Mouse (Mus musculus) gonadal fat pad, adult 2 months (tissue): Measurements from ENCODE around the gene Chpf. TPM values are rescaled to one million over a fixed set of nuclear protein-coding genes. Genes with fewer than 3 reads are reported as not detected.
A peak's percentile ranks its signal among the peaks of the same experiment; 100 is the strongest.

Experiments used
- DNase-seq: peaks from one replicate; pipeline ENCODE4 v3.0.0-alpha.2; 2012; ENCODE audit warnings: low read depth
- polyA plus RNA-seq: library from polyadenylated mRNA; depleted of rRNA; stranded (reverse); fragments of >200 nt; gene quantifications from 2 replicates; pipeline ENCODE4 v1.2.3, GENCODE M21; 2012

The Chpf gene
- polyA plus RNA-seq, 1 experiment, result 77.6 TPM

GRCm38 (mm10) chr1:75499441-75499840 lies 20.3 kb upstream of the Chpf start:
- DNase-seq, result no peak

DNA sequence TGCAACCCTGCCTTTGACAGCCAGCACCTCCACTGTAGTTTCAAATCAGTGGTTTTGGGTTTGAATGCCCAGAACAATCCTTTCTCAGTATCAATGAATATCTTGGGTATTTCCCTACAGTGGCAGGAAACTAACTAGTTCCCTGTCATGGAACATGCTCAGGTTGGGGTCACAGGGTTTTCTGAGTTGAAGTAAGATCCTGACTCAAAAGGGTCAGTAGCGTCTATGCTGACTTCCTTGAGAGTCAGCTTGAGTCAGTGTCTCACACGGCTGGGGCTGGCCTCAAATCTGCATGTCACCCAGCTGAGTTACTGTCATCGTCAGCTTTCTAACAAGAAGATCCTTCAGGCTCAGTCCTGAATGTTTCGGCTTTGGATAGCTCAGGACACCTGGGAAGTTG lies 19.8 kb upstream of the Chpf start:
- DNase-seq, result no peak

GRCm38 (mm10) chr1:75494878-75495548 lies 15.9 kb upstream of the Chpf start:
- DNase-seq, result peak; percentile 27

DNA sequence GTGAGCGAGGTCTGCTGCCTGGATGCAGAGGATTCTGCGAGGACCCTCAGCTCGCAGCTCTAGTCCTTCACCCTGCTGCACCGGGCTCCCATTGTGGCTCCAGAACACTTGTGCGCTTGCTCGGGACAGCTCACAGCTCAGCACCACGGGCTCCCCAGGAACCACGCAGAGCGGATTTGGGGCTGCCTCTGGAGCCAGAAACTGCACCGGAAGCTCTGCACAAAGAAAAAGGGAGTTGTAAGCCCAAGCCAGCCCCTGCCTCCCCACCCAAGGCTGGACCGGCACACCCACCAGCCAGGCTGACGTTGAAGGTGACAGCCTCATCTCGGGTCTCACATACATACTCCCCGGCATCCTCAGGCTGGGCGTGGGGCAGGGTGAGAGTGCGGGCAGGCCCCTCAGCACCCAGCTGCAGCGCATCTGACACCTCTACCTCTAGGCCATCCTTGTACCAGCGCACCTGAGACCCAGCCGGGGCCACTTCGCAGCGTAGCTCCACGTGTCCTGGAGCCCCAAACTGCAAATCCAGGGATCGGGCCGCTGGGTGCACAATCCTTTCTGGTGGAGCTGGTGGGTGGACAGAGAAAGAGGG lies 13.6 kb upstream of the Chpf start:
- no peak for DNase-seq

- DNase-seq, result no peak
Observed at GRCm38 (mm10) chr1:75490785-75491551, 11.9 kb upstream of the Chpf start.

DNA sequence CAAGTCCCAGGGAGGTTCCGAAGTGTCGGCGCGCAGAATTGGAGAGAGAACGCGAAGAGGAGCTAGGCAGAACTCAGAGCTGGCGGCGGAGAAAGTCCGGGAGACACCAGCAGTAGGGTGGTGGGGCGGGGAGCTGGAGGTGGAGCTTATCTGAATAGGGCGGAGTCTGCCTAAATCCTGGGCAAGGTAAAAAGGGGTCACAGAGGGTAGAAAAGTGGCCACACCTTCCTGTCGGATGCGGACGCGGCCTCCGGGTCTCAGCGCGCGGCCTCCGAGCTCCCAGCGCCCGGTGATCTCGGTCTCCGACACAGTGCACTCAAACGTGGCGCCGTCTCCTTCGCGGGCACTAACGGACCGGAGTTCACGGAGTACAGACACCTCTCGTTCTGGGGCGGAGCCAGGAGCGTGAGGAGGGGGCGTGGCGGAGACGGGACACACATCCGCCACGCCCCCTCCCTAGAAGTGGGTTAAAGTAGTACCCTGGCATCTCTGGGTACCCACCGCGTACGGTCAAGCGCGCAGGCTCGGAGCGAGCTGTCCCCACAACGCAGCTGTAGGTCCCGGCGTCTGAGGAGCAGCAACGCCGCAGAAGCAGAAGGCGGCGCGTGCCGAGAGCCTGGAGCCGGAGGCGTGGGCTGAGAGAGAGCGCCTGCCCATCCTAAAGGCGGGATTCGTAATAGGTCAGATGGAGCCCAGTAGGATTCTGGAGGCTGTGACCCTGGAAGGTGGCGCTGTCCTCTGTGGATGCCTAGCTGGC lies 8.5 kb upstream of the Chpf start:
- DNase-seq, result no peak

DNA sequence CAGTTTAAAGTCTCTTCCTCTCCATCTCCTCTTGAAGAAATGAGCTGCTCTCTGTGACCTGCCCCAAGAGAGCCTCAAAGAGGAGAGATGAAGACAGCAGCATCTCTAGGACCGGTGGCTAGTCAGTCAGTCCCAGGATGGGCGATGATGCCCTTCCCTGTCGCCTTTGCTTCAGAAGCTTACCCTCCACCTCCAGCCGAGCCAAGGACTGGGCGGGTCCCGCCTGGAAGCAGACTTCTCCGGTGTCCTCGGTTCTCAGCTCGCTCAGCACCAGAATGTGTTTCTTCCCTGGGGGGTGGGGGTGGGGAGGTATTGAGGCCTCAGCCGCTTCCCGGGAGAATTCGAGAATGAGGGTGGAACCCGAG lies 7.9 kb upstream of the Chpf start:
- no peak for DNase-seq

DNA sequence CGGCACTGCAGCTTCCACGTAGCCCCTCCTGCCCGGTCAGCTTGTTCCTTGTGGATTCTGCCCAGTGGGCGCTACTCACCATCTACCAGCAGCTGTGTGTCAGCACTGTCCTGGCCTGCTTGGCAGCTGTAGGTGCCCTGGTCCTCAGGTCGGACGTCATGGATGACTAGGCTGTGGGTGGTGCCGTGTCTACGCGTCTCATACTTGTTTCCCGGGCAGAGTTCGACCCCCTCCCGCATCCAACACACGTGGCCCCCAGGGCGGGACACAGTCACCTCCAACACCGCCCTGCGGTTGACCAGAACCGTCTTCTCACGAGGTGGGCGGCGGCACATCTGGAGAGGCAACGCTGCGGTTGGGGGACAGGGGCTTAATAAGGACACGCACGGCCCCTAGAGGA lies 7.5 kb upstream of the Chpf start:
- no peak for DNase-seq

DNA sequence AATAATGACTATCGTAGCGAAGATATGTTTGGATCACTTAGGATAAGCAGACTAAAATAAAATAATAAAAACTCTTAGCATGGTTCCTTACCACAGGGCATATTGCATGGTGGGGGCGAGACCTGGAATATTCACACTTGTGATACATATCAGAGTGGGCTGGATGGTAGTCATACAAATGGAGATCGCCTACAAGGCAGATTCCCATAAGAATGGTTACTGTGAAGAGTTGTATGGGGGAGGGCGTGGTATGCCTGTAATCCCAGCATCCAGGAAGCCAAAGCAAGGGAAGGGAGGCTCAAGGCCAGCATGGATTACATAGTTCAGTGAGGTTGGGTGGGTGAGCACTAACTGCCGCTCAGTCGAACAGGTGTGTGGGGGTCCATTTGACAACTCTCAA lies 1.6 kb upstream of the Chpf start:
- no peak for DNase-seq

DNA sequence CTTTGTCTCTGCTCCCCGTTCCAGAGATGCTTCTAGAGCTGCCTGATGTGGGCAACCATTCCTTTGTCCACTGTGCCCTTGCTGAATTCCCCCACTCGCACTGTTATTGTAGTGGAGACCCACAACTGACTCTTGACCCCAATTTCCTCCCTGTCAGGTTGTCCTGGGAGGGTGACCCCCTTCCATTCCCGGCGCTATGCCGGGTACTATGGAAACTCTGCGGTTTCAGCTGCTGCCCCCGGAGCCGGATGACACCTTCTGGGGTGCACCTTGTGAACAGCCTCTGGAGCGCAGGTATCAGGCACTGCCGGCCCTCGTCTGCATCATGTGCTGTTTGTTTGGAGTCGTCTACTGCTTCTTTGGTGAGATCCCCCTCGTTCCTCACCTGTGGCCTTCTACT lies 929 bp upstream of the Chpf start:
- DNase-seq, result no peak

- no peak for DNase-seq
Observed at GRCm38 (mm10) chr1:75479635-75479989, 505 bp upstream of the Chpf start.

GRCm38 (mm10) chr1:75478497-75478896 lies 610 bp downstream of the Chpf start:
- no peak for DNase-seq

- DNase-seq, result no peak
Observed at GRCm38 (mm10) chr1:75477966-75478290, 1.2 kb downstream of the Chpf start.

DNA sequence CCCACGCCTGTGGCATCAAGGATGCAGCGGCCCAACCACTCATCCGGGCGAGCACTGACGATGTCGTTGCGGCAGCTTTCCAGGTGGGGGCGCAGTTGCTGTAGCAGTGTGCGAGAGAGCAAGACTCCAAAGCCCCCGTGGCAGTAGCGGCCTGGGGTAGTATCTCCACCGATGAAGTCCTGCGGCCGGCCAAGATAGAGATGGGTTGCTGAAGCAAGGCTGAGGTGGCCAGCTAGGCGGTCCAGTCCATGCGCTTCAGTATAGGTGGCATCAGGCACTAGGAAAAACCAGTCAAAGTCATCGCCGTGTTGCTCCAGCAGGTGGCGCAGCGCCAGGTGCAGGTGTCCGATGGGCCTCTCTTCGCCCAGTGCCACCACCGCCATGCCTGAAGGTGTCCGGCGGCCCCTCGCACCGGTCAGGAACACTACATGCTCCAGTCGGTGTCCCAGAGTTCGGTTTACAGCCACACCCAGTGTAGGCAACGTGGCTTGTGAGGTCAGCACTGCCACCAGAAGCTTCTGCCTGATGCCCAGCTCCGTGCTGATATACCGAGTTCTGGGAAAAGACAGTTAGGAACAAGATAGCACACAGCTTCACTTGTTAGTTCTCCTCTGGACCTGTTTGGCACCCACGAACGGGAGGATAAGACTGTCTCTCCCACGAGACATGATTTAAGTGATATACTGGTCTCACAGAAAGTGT lies 1.7 kb downstream of the Chpf start:
- DNase-seq, result no peak

DNA sequence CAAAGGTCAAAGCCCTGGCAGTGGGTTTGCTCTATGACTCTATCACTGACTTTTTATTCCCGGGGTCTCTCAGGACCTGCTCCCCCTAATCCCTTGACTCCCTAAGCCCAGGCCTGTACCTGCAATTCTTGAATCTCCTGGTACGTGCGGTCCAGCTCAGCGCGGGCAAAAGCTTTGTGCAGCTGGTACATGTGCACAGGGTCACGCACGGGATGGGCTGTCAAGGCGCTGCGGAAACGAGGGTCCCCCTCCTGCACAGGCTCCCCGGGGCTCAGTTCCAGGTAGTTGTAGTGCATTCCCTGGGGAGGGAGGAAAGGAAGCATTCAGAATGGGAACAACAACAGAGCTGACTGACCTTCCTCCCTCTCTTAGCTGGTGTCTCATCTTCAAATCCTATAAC lies 2.7 kb downstream of the Chpf start:
- DNase-seq, result no peak

GRCm38 (mm10) chr1:75469287-75469825 lies 9.8 kb downstream of the Chpf start:
- no peak for DNase-seq

- DNase-seq, result no peak
Observed at GRCm38 (mm10) chr1:75467215-75467927, 11.7 kb downstream of the Chpf start.

- DNase-seq, result no peak
Observed at GRCm38 (mm10) chr1:75463652-75464204, 15.4 kb downstream of the Chpf start.

GRCm38 (mm10) chr1:75462636-75463035 lies 16.5 kb downstream of the Chpf start:
- DNase-seq, result no peak

DNA sequence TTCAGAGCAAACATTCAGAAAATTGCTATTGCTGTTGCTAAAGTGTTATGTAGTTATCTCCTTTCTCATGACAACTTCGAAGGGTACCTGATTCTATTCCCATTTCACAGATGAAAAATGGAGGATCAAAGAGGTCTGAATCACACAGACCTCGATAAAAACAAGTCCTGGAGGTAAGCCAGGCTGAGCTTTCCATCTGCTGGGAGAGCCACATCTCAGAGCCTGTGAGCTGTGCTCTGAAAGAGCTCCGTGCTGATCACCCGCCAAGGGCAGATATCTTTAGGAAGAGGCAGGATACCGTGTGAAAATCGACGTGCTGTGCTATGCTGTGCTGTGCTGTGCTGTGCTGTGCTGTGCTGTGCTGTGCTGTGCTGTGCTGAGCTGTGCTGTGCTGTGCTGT lies 18.8 kb downstream of the Chpf start:
- DNase-seq, result no peak
